Mouse (Mus musculus): ENCODE measurements around the gene Myh13. TPM values are rescaled to one million over a fixed set of nuclear protein-coding genes. Genes with fewer than 3 reads are reported as not detected.

The Myh13 gene
- polyA plus RNA-seq, 2 experiments from 2014 or later = not detected

- no peak for ATAC-seq
Measured at GRCm38 (mm10) chr11:67390679-67391384, 69.4 kb downstream of the Myh13 start.

GRCm38 (mm10) chr11:67392369-67392768, 70.9 kb downstream of the Myh13 start:
- ATAC-seq = no peak

GRCm38 (mm10) chr11:67400956-67401355, 79.5 kb downstream of the Myh13 start:
- ATAC-seq = no peak

GRCm38 (mm10) chr11:67414346-67414940, 93.0 kb downstream of the Myh13 start:
- ATAC-seq = no peak

Other genes starting within 250 kb of the Myh13 start
- gene Myh3, start 243.4 kb upstream of the Myh13 start, polyA plus RNA-seq (2017; shearing (Covaris generic)) = under 1 TPM; 0.12 to 0.23 TPM
- not detected for gene Myh2, start 150.6 kb upstream of the Myh13 start, polyA plus RNA-seq (2017; shearing (Covaris generic))
- not detected for gene Myh1, start 121.6 kb upstream of the Myh13 start, polyA plus RNA-seq (2017; shearing (Covaris generic))
- gene Myh4, start 83.6 kb upstream of the Myh13 start, polyA plus RNA-seq (2017; shearing (Covaris generic)) = not detected
- gene Myh8, start 44.5 kb upstream of the Myh13 start, polyA plus RNA-seq (2017; shearing (Covaris generic)) = not detected
- gene Gas7, start 133.8 kb downstream of the Myh13 start, polyA plus RNA-seq (2017; shearing (Covaris generic)) = under 1 TPM; 0.12 to 0.85 TPM